Mouse (Mus musculus): ENCODE results near the gene Rab44.

DNA sequence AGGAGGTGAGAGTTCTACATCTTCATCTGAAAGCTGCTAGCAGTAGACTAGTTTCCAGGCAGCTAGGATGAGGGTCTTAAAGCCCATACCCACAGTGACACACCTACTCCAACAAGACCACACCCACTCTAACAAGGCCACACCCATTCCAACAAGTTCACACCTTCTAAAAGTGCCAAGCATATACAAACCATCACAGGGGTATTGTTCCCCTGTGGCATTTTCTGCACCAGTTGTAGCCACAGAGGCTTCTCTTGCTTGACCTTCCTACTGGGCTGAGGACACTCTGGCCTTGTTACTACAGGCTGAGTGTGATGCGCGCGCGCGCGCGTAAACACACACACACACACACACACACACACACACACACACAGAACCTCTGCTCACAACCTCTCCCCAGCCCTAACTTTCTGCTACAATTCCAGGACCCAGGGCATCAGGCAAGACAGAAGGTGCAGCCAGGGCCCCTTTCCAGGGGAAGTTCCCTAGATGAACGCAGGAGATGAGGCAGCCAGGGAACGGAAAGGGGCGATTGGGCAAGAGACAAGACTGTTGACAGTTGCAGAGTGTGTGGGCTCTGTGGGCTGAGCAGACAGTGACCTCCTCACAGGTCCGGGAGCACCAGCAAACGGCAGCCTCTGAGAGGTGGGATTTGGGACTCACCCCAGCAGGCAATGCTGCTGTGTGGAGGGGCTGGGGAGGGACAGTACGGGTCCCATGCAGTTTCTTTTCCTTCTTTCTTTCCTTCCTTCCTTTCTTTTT is at the start of gene Rab44:
- TF ChIP-seq GATA1 (IDR thresholded peaks at IDR 0.05; ENCODE audit: low read length) (no peak), TAL1 (IDR thresholded peaks at IDR 0.05; ENCODE audit: low read length) (no peak)
